In genomic region chr6:128836191-128836954, GRCm38 (mm10) we compare ENCODE assay signal across 18 mouse cellular contexts. TPM values are rescaled to one million over a fixed set of nuclear protein-coding genes. Genes with fewer than 3 reads are reported as not detected.
A peak's percentile ranks its signal among the peaks of the same experiment; 100 is the strongest.
DNase-seq lines count a peak whose midpoint lies in the region; ATAC-seq and TF ChIP-seq lines count a peak whose summit lies in the region.
"Had no signal": no experiment of that assay in that cellular context is flagged by ENCODE, and none has a peak within 500 bp of the region (broad histone marks: within the 10 kb centered on the region; RNA-seq: fewer than 3 reads in every experiment).

No protein-coding gene starts in this region.

- no peak for DNase-seq in hindbrain, embryonic 14.5 days (ENCODE audit: low spot score)
- no peak for DNase-seq in hindbrain, postnatal 0 days (ENCODE audit: low spot score)
- DNase-seq in CD4-positive, CD25-positive, alpha-beta regulatory T cell, adult 2 months (ENCODE audit: low read depth, low spot score) = peak; percentile 69
- DNase-seq in liver, postnatal 0 days = no peak
- no peak for DNase-seq in left cerebral cortex, postnatal 10 days (ENCODE audit: extremely low spot score in 1 of 2, low spot score in 2 of 2)
- DNase-seq in kidney, adult 8-10 months = no peak
- DNase-seq: cerebellum, adult 11 months; right cerebral cortex, adult 18-20 months had no signal

- H3K27me3 ChIP-seq in hindbrain, embryonic 14.5 days (ENCODE audit: control insufficient read depth, insufficient read depth, low read length) = no peaks in the 10 kb centered on the region
- H3K27me3 ChIP-seq in hindbrain, postnatal 0 days (ENCODE audit: insufficient read depth, low read length) = no peaks in the 10 kb centered on the region
- 0 out of 2 replicates have a peak, but pooled peaks cover 8% of the 10 kb centered on the region for H3K27me3 ChIP-seq in liver, postnatal 0 days (ENCODE audit: insufficient read depth, low read length)
- H3K27me3 ChIP-seq: embryonic facial prominence, embryonic 12.5 days; heart, embryonic 13.5 days; megakaryocyte, embryonic 14.5 days; Patski had no signal

- 73% methylated on average over 8 of the region's 8 CpGs for WGBS in hindbrain, embryonic 14.5 days
- 61% methylated on average over 8 of the region's 8 CpGs for WGBS in hindbrain, postnatal 0 days
- WGBS in liver, postnatal 0 days (ENCODE audit: insufficient replicate concordance) = 24% methylated on average over 8 of the region's 8 CpGs

- H3K4me3 ChIP-seq in hindbrain, embryonic 14.5 days (replicated peaks; ENCODE audit: low read length) = no peak overlapping the region
- H3K4me3 ChIP-seq in hindbrain, postnatal 0 days (ENCODE audit: low read length) = no peak overlapping the region
- no peak overlapping the region for H3K4me3 ChIP-seq in liver, postnatal 0 days (ENCODE audit: low read depth, low read length)

- H3K4me1 ChIP-seq in hindbrain, embryonic 14.5 days (replicated peaks; ENCODE audit: control insufficient read depth, insufficient read depth, low read length) = 0 out of 2 replicates have a peak, but pooled peaks cover 6% of the 10 kb centered on the region
- no peaks in the 10 kb centered on the region for H3K4me1 ChIP-seq in hindbrain, postnatal 0 days (ENCODE audit: insufficient read depth, low read length)
- peaks cover 26% of the 10 kb centered on the region for H3K4me1 ChIP-seq in liver, postnatal 0 days (ENCODE audit: insufficient read depth)

- H3K27ac ChIP-seq in hindbrain, embryonic 14.5 days = no peak overlapping the region
- H3K27ac ChIP-seq in hindbrain, postnatal 0 days = no peak overlapping the region
- 0 out of 2 replicates have a peak overlapping the region, but pooled peaks have one; percentile 19 for H3K27ac ChIP-seq in liver, postnatal 0 days (ENCODE audit: low read depth)
- H3K27ac ChIP-seq: left cerebral cortex, adult 2 months had no signal

- H3K4me2 ChIP-seq in hindbrain, embryonic 14.5 days (replicated peaks) = no peak overlapping the region
- no peak overlapping the region for H3K4me2 ChIP-seq in hindbrain, postnatal 0 days (ENCODE audit: low read depth, low read length)
- peak overlapping the region; percentile 42; the same call in 1 of the 2 replicates for H3K4me2 ChIP-seq in liver, postnatal 0 days (ENCODE audit: low read depth, low read length)

- no peaks in the 10 kb centered on the region for H3K9me3 ChIP-seq in hindbrain, embryonic 14.5 days (ENCODE audit: control insufficient read depth, low read length)
- H3K9me3 ChIP-seq in hindbrain, postnatal 0 days (ENCODE audit: low read length) = no peaks in the 10 kb centered on the region
- no peaks in the 10 kb centered on the region for H3K9me3 ChIP-seq in liver, postnatal 0 days (ENCODE audit: low read length)
- H3K9me3 ChIP-seq: embryonic facial prominence, embryonic 12.5 days; heart, embryonic 13.5 days; megakaryocyte, embryonic 14.5 days had no signal

- 0 out of 2 replicates have a peak overlapping the region, but pooled peaks have one; percentile 66 for H3K9ac ChIP-seq in hindbrain, embryonic 14.5 days
- no peak overlapping the region for H3K9ac ChIP-seq in hindbrain, postnatal 0 days (replicated peaks; ENCODE audit: low read length)
- no peak overlapping the region for H3K9ac ChIP-seq in liver, postnatal 0 days (replicated peaks)
- H3K9ac ChIP-seq: embryonic facial prominence, embryonic 12.5 days had no signal

- no peak for TF ChIP-seq EP300 in liver, postnatal 0 days (IDR thresholded peaks at IDR 0.05; ENCODE audit: low read depth)

- TF ChIP-seq CTCF in hindbrain, postnatal 0 days (IDR thresholded peaks at IDR 0.05; ENCODE audit: low read depth) = no peak
- no peak for TF ChIP-seq CTCF in liver, postnatal 0 days (IDR thresholded peaks at IDR 0.05; ENCODE audit: low read depth)

- intact Hi-C loops in left cerebral cortex, postnatal 10 days (cut with DNase I) = no loop called here

- no peak for ATAC-seq in hindbrain, embryonic 14.5 days (ENCODE audit: low FRiP score)
- no peak for ATAC-seq in hindbrain, postnatal 0 days
- ATAC-seq in activated CD4-positive, CD25-positive, alpha-beta regulatory T cell, adult 4 months = peak; percentile 36
- ATAC-seq in liver, postnatal 0 days = no peak
- ATAC-seq: Patski had no signal

- no peaks in the 10 kb centered on the region for H3K36me3 ChIP-seq in hindbrain, embryonic 14.5 days (replicated peaks; ENCODE audit: control insufficient read depth, insufficient read depth)
- no peaks in the 10 kb centered on the region for H3K36me3 ChIP-seq in hindbrain, postnatal 0 days (ENCODE audit: insufficient read depth, low read length)
- H3K36me3 ChIP-seq in liver, postnatal 0 days (replicated peaks; ENCODE audit: insufficient read depth, low read length) = no peaks in the 10 kb centered on the region
- H3K36me3 ChIP-seq: embryonic facial prominence, embryonic 12.5 days; heart, embryonic 13.5 days had no signal

RNA-seq across cellular contexts. Expression of gene Klrb1b, which starts 10.2 kb away (rescaled TPM):
- polyA plus RNA-seq in hindbrain, embryonic 14.5 days (2014; fragmentation: Nextera tagmentation; extraction: Ambion mirVana) = not detected in 2 replicates
- not detected in 2 replicates for total RNA-seq in hindbrain, postnatal 0 days (2014; rRNA removed)
- not detected in 2 replicates for polyA plus RNA-seq in hindbrain, postnatal 0 days (2015; fragmentation: Nextera tagmentation; extraction: Ambion mirVana)
- not detected for polyA plus RNA-seq in activated CD4-positive, CD25-positive, alpha-beta regulatory T cell, adult 4 months (2017; shearing (Covaris generic))
- 0.32 and 0.39 TPM in 2 replicates for polyA plus RNA-seq in liver, postnatal 0 days (2015; fragmentation: Nextera tagmentation; extraction: Ambion mirVana)
- total RNA-seq in left cerebral cortex, postnatal 10 days (2021) = not detected
- total RNA-seq: gastrocnemius, postnatal 4 days; layer of hippocampus, adult 2 months; left cerebral cortex, adult 2 months had no signal
- polyA plus RNA-seq: embryonic facial prominence, embryonic 12.5 days; heart, embryonic 13.5 days; kidney, embryonic 14.5 days; Patski had no signal

RNA-seq across cellular contexts. Expression of gene Gm44511, which starts 10.3 kb away (rescaled TPM):
- not detected in 2 replicates for polyA plus RNA-seq in hindbrain, embryonic 14.5 days (2014; fragmentation: Nextera tagmentation; extraction: Ambion mirVana)
- not detected in 2 replicates for total RNA-seq in hindbrain, postnatal 0 days (2014; rRNA removed)
- polyA plus RNA-seq in hindbrain, postnatal 0 days (2015; fragmentation: Nextera tagmentation; extraction: Ambion mirVana) = not detected in 2 replicates
- not detected for polyA plus RNA-seq in activated CD4-positive, CD25-positive, alpha-beta regulatory T cell, adult 4 months (2017; shearing (Covaris generic))
- not detected in 2 replicates for polyA plus RNA-seq in liver, postnatal 0 days (2015; fragmentation: Nextera tagmentation; extraction: Ambion mirVana)
- total RNA-seq in left cerebral cortex, postnatal 10 days (2021) = not detected
- total RNA-seq: gastrocnemius, postnatal 4 days; layer of hippocampus, adult 2 months; left cerebral cortex, adult 2 months had no signal
- polyA plus RNA-seq: embryonic facial prominence, embryonic 12.5 days; heart, embryonic 13.5 days; kidney, embryonic 14.5 days; limb, embryonic 14.5 days; Patski had no signal

RNA-seq across cellular contexts. Expression of gene Klrb1c, which starts 47.4 kb away (rescaled TPM):
- polyA plus RNA-seq in hindbrain, embryonic 14.5 days (2014; fragmentation: Nextera tagmentation; extraction: Ambion mirVana) = 0.23 TPM in 1 of 2 replicates, not detected in the other
- 0.10 TPM in 1 of 2 replicates, not detected in the other for total RNA-seq in hindbrain, postnatal 0 days (2014; rRNA removed)
- 0.13 and 0.14 TPM in 2 replicates for polyA plus RNA-seq in hindbrain, postnatal 0 days (2015; fragmentation: Nextera tagmentation; extraction: Ambion mirVana)
- 1 to 10 TPM; 1.5 to 3.8 TPM for polyA plus RNA-seq in activated CD4-positive, CD25-positive, alpha-beta regulatory T cell, adult 4 months (2017; shearing (Covaris generic))
- 0.64 and 1.1 TPM in 2 replicates for polyA plus RNA-seq in liver, postnatal 0 days (2015; fragmentation: Nextera tagmentation; extraction: Ambion mirVana)
- not detected for total RNA-seq in left cerebral cortex, postnatal 10 days (2021)
- total RNA-seq: layer of hippocampus, adult 2 months; left cerebral cortex, adult 2 months had no signal
- polyA plus RNA-seq: embryonic facial prominence, embryonic 12.5 days; kidney, embryonic 14.5 days; Patski had no signal

RNA-seq across cellular contexts. Expression of gene Clec2i, which starts 51.0 kb away (rescaled TPM):
- polyA plus RNA-seq in hindbrain, embryonic 14.5 days (2014; fragmentation: Nextera tagmentation; extraction: Ambion mirVana) = not detected in 2 replicates
- not detected in 2 replicates for total RNA-seq in hindbrain, postnatal 0 days (2014; rRNA removed)
- polyA plus RNA-seq in hindbrain, postnatal 0 days (2015; fragmentation: Nextera tagmentation; extraction: Ambion mirVana) = 0.06 and 0.08 TPM in 2 replicates
- 10 to 100 TPM; 55.9 to 76.5 TPM for polyA plus RNA-seq in activated CD4-positive, CD25-positive, alpha-beta regulatory T cell, adult 4 months (2017; shearing (Covaris generic))
- polyA plus RNA-seq in liver, postnatal 0 days (2015; fragmentation: Nextera tagmentation; extraction: Ambion mirVana) = 0.11 and 0.27 TPM in 2 replicates
- not detected for total RNA-seq in left cerebral cortex, postnatal 10 days (2021)
- total RNA-seq: layer of hippocampus, adult 2 months; left cerebral cortex, adult 2 months had no signal
- polyA plus RNA-seq: embryonic facial prominence, embryonic 12.5 days; heart, embryonic 13.5 days; Patski had no signal

RNA-seq across cellular contexts. Expression of gene BC035044, which starts 54.6 kb away (rescaled TPM):
- polyA plus RNA-seq in hindbrain, embryonic 14.5 days (2014; fragmentation: Nextera tagmentation; extraction: Ambion mirVana) = 0.52 TPM in 2 replicates
- total RNA-seq in hindbrain, postnatal 0 days (2014; rRNA removed) = 0.61 TPM in 1 of 2 replicates, not detected in the other
- 0.39 and 0.88 TPM in 2 replicates for polyA plus RNA-seq in hindbrain, postnatal 0 days (2015; fragmentation: Nextera tagmentation; extraction: Ambion mirVana)
- 1 to 10 TPM; 4.2 to 6.0 TPM for polyA plus RNA-seq in activated CD4-positive, CD25-positive, alpha-beta regulatory T cell, adult 4 months (2017; shearing (Covaris generic))
- 10.5 and 11.9 TPM in 2 replicates for polyA plus RNA-seq in liver, postnatal 0 days (2015; fragmentation: Nextera tagmentation; extraction: Ambion mirVana)
- 1 to 10 TPM; 1.5 to 1.7 TPM for total RNA-seq in left cerebral cortex, postnatal 10 days (2021)
- polyA plus RNA-seq: Patski had no signal
